Mouse (Mus musculus) lung, postnatal 0 days (tissue): Measurements from ENCODE around the gene Hist1h2ab.

Experiments
- CTCF ChIP-seq: IDR thresholded peaks from 2 replicates; pipeline ENCODE4 v1.5.1; 2016; ENCODE audit warnings: antibody characterized with exemption, mild to moderate bottlenecking
- EP300 ChIP-seq: IDR thresholded peaks from 2 replicates; pipeline ENCODE4 v1.6.1; 2016; ENCODE audit warnings: antibody characterized with exemption, mild to moderate bottlenecking, control low read depth

- peak; percentile 32; the same call in 1 of the 2 replicates for TF ChIP-seq EP300
- no peak for TF ChIP-seq CTCF
Observed at GRCm38 (mm10) chr13:23745381-23746161, 5.4 kb upstream of the Hist1h2ab start, which contains the start of gene Hist1h3c.
